Mouse (Mus musculus) Muller cell, postnatal 12 days (primary cell): ENCODE measurements at regions not wholly inside any gene's neighbourhood (a gene's known extent, or its start where the extent isn't known, plus 50 kb on each side); places are given as distances from the start of the nearest gene placed in this dataset.

ENCODE experiments used
- DNase-seq: peaks from one replicate; pipeline ENCODE4 v3.0.0-alpha.2; 2015; ENCODE audit errors: inconsistent ontology term

GRCm38 (mm10) chr9:63850316-63850693, 92.5 kb upstream of the Smad3 start:
- DNase-seq = peak; percentile 84

GRCm38 (mm10) chr9:63849564-63850315, 91.9 kb upstream of the Smad3 start:
- no peak for DNase-seq

GRCm38 (mm10) chr9:63843883-63844485, 86.2 kb upstream of the Smad3 start:
- DNase-seq = peak; percentile 74

GRCm38 (mm10) chr9:63843431-63843830, 85.6 kb upstream of the Smad3 start:
- DNase-seq = no peak

- DNase-seq = no peak
These were observed 83.3 kb upstream of the Smad3 start for GRCm38 (mm10) chr9:63841102-63841501.

GRCm38 (mm10) chr9:63838996-63839772, 81.4 kb upstream of the Smad3 start:
- no peak for DNase-seq

- DNase-seq = no peak
These were observed 79.8 kb upstream of the Smad3 start for GRCm38 (mm10) chr9:63837552-63837951.

GRCm38 (mm10) chr9:63836565-63837284, 78.9 kb upstream of the Smad3 start:
- DNase-seq = no peak

GRCm38 (mm10) chr9:63836036-63836435, 78.2 kb upstream of the Smad3 start:
- no peak for DNase-seq

- no peak for DNase-seq
These were observed 76.6 kb upstream of the Smad3 start for GRCm38 (mm10) chr9:63834416-63834815.

GRCm38 (mm10) chr9:63818163-63818562, 60.4 kb upstream of the Smad3 start:
- DNase-seq = no peak

- no peak for DNase-seq
These were observed 58.7 kb upstream of the Smad3 start for GRCm38 (mm10) chr9:63816540-63816939.

- DNase-seq = no peak
These were observed 52.2 kb upstream of the Smad3 start for GRCm38 (mm10) chr9:63809901-63810587.
